Mouse (Mus musculus) kidney, adult 2 months (tissue): ENCODE data around the gene Lins1.

Source experiments
- CTCF ChIP-seq: fragments of 200-500 bp; conservative IDR thresholded peaks from 2 replicates; pipeline ENCODE4 v1.5.1; 2011; ENCODE audit warnings: low read depth, mild to moderate bottlenecking, control low read depth, low read length, moderate library complexity, mixed read lengths; ENCODE audit not compliant: insufficient read depth, insufficient read length
- POLR2A ChIP-seq: fragments of 200-500 bp; IDR thresholded peaks from one replicate; pipeline ENCODE4 v1.6.1; 2011; ENCODE audit warnings: low read depth, low read length, control low read depth

GRCm38 (mm10) chr7:66734466-66734865 lies 44.8 kb downstream of the Lins1 start:
- TF ChIP-seq CTCF (no peak), POLR2A (no peak)
